Mouse (Mus musculus): ENCODE results near the gene Tmem258. TPM values are rescaled to one million over a fixed set of nuclear protein-coding genes. Genes with fewer than 3 reads are reported as not detected.

Gene Tmem258
- polyA plus RNA-seq, 1 experiment from 2014 or later: 452 TPM

GRCm38 (mm10) chr19:10205051-10205450, 1.2 kb downstream of the Tmem258 start:
- H3K36me3 ChIP-seq (ENCODE audit: control insufficient read depth, insufficient read depth, low read length): peaks cover 24% of the 10 kb centered on the region
- no peak overlapping the region for H3K27ac ChIP-seq (ENCODE audit: low read length)
- peak overlapping the region; percentile 84 for H3K4me2 ChIP-seq (ENCODE audit: low read depth, low read length)
- H3K9me3 ChIP-seq (replicated peaks; ENCODE audit: control insufficient read depth, low read length): no peaks in the 10 kb centered on the region
- peaks cover 13% of the 10 kb centered on the region for H3K4me1 ChIP-seq (ENCODE audit: control insufficient read depth, insufficient read depth, low read length)
- peak overlapping the region; percentile 81; the same call in 1 of the 2 replicates for H3K9ac ChIP-seq (ENCODE audit: low read length)
- ATAC-seq (ENCODE audit: insufficient read depth, low FRiP score): no peak
- no peaks in the 10 kb centered on the region for H3K27me3 ChIP-seq (ENCODE audit: control insufficient read depth, insufficient read depth, low read length)
- 63% methylated on average over 6 of the region's 6 CpGs for WGBS
- H3K4me3 ChIP-seq (replicated peaks; ENCODE audit: low read length): peak overlapping the region; percentile 60

GRCm38 (mm10) chr19:10208851-10209250, 5.0 kb downstream of the Tmem258 start:
- H3K4me2 ChIP-seq (ENCODE audit: low read depth, low read length): no peak overlapping the region
- H3K4me1 ChIP-seq (ENCODE audit: control insufficient read depth, insufficient read depth, low read length): peaks cover 4% of the 10 kb centered on the region; the same call in 1 of the 2 replicates
- WGBS: 79% methylated on average over 3 of the region's 3 CpGs
- no peaks in the 10 kb centered on the region for H3K9me3 ChIP-seq (replicated peaks; ENCODE audit: control insufficient read depth, low read length)
- H3K36me3 ChIP-seq (ENCODE audit: control insufficient read depth, insufficient read depth, low read length): peaks cover 15% of the 10 kb centered on the region
- no peak overlapping the region for H3K4me3 ChIP-seq (replicated peaks; ENCODE audit: low read length)
- no peaks in the 10 kb centered on the region for H3K27me3 ChIP-seq (ENCODE audit: control insufficient read depth, insufficient read depth, low read length)
- no peak overlapping the region for H3K9ac ChIP-seq (ENCODE audit: low read length)
- no peak for ATAC-seq (ENCODE audit: insufficient read depth, low FRiP score)
- H3K27ac ChIP-seq (ENCODE audit: low read length): no peak overlapping the region

GRCm38 (mm10) chr19:10210885-10211284, 7.1 kb downstream of the Tmem258 start:
- Histone ChIP-seq H3K36me3 (ENCODE audit: control insufficient read depth, insufficient read depth, low read length) (peaks cover 15% of the 10 kb centered on the region), H3K4me1 (ENCODE audit: control insufficient read depth, insufficient read depth, low read length) (no peaks in the 10 kb centered on the region), H3K27me3 (ENCODE audit: control insufficient read depth, insufficient read depth, low read length) (no peaks in the 10 kb centered on the region), H3K9me3 (replicated peaks; ENCODE audit: control insufficient read depth, low read length) (no peaks in the 10 kb centered on the region), H3K27ac (ENCODE audit: low read length) (no peak overlapping the region), H3K4me3 (replicated peaks; ENCODE audit: low read length) (no peak overlapping the region), H3K4me2 (ENCODE audit: low read depth, low read length) (no peak overlapping the region), H3K9ac (ENCODE audit: low read length) (no peak overlapping the region)
- WGBS: 83% methylated on average over 4 of the region's 4 CpGs
- no peak for ATAC-seq (ENCODE audit: insufficient read depth, low FRiP score)

GRCm38 (mm10) chr19:10213796-10214471, 10.1 kb downstream of the Tmem258 start:
- Histone ChIP-seq H3K27me3 (ENCODE audit: control insufficient read depth, insufficient read depth, low read length) (no peaks in the 10 kb centered on the region), H3K9ac (ENCODE audit: low read length) (no peak overlapping the region), H3K4me1 (ENCODE audit: control insufficient read depth, insufficient read depth, low read length) (no peaks in the 10 kb centered on the region), H3K4me3 (replicated peaks; ENCODE audit: low read length) (no peak overlapping the region), H3K4me2 (ENCODE audit: low read depth, low read length) (no peak overlapping the region), H3K9me3 (replicated peaks; ENCODE audit: control insufficient read depth, low read length) (no peaks in the 10 kb centered on the region), H3K36me3 (ENCODE audit: control insufficient read depth, insufficient read depth, low read length) (peaks cover 8% of the 10 kb centered on the region; the same call in 1 of the 2 replicates), H3K27ac (ENCODE audit: low read length) (no peak overlapping the region)
- 88% methylated on average over 10 of the region's 10 CpGs for WGBS
- ATAC-seq (ENCODE audit: insufficient read depth, low FRiP score): no peak

- Histone ChIP-seq H3K27me3 (ENCODE audit: control insufficient read depth, insufficient read depth, low read length) (no peaks in the 10 kb centered on the region), H3K4me2 (ENCODE audit: low read depth, low read length) (no peak overlapping the region), H3K36me3 (ENCODE audit: control insufficient read depth, insufficient read depth, low read length) (no peaks in the 10 kb centered on the region), H3K9ac (ENCODE audit: low read length) (no peak overlapping the region), H3K4me1 (ENCODE audit: control insufficient read depth, insufficient read depth, low read length) (no peaks in the 10 kb centered on the region), H3K27ac (ENCODE audit: low read length) (no peak overlapping the region), H3K4me3 (replicated peaks; ENCODE audit: low read length) (no peak overlapping the region), H3K9me3 (replicated peaks; ENCODE audit: control insufficient read depth, low read length) (no peaks in the 10 kb centered on the region)
- 72% methylated on average over 8 of the region's 8 CpGs for WGBS
- no peak for ATAC-seq (ENCODE audit: insufficient read depth, low FRiP score)
These were observed 12.3 kb downstream of the Tmem258 start for GRCm38 (mm10) chr19:10216101-10216500.

- no peak overlapping the region for H3K4me2 ChIP-seq (ENCODE audit: low read depth, low read length)
- no peaks in the 10 kb centered on the region for H3K36me3 ChIP-seq (ENCODE audit: control insufficient read depth, insufficient read depth, low read length)
- no peaks in the 10 kb centered on the region for H3K9me3 ChIP-seq (replicated peaks; ENCODE audit: control insufficient read depth, low read length)
- no peak for ATAC-seq (ENCODE audit: insufficient read depth, low FRiP score)
- 47% methylated on average over 3 of the region's 3 CpGs for WGBS
- no peak overlapping the region for H3K4me3 ChIP-seq (replicated peaks; ENCODE audit: low read length)
- no peak overlapping the region for H3K27ac ChIP-seq (ENCODE audit: low read length)
- no peaks in the 10 kb centered on the region for H3K27me3 ChIP-seq (ENCODE audit: control insufficient read depth, insufficient read depth, low read length)
- H3K9ac ChIP-seq (ENCODE audit: low read length): no peak overlapping the region
- H3K4me1 ChIP-seq (ENCODE audit: control insufficient read depth, insufficient read depth, low read length): peaks cover 15% of the 10 kb centered on the region
These were observed 15.3 kb downstream of the Tmem258 start for GRCm38 (mm10) chr19:10219108-10219507.

- Histone ChIP-seq H3K4me2 (ENCODE audit: low read depth, low read length) (no peak overlapping the region), H3K4me3 (replicated peaks; ENCODE audit: low read length) (no peak overlapping the region), H3K27me3 (ENCODE audit: control insufficient read depth, insufficient read depth, low read length) (no peaks in the 10 kb centered on the region), H3K27ac (ENCODE audit: low read length) (no peak overlapping the region), H3K4me1 (ENCODE audit: control insufficient read depth, insufficient read depth, low read length) (peaks cover 19% of the 10 kb centered on the region), H3K9ac (ENCODE audit: low read length) (no peak overlapping the region), H3K36me3 (ENCODE audit: control insufficient read depth, insufficient read depth, low read length) (no peaks in the 10 kb centered on the region), H3K9me3 (replicated peaks; ENCODE audit: control insufficient read depth, low read length) (no peaks in the 10 kb centered on the region)
- WGBS: 49% methylated on average over 6 of the region's 6 CpGs
- ATAC-seq (ENCODE audit: insufficient read depth, low FRiP score): 0 out of 2 replicates have a peak, but pooled peaks have one; percentile 18
These were observed 15.8 kb downstream of the Tmem258 start for GRCm38 (mm10) chr19:10219593-10219992.

- Histone ChIP-seq H3K27ac (ENCODE audit: low read length) (no peak overlapping the region), H3K4me3 (replicated peaks; ENCODE audit: low read length) (no peak overlapping the region), H3K4me2 (ENCODE audit: low read depth, low read length) (no peak overlapping the region), H3K27me3 (ENCODE audit: control insufficient read depth, insufficient read depth, low read length) (no peaks in the 10 kb centered on the region), H3K9ac (ENCODE audit: low read length) (no peak overlapping the region), H3K36me3 (ENCODE audit: control insufficient read depth, insufficient read depth, low read length) (no peaks in the 10 kb centered on the region), H3K9me3 (replicated peaks; ENCODE audit: control insufficient read depth, low read length) (no peaks in the 10 kb centered on the region), H3K4me1 (ENCODE audit: control insufficient read depth, insufficient read depth, low read length) (peaks cover 29% of the 10 kb centered on the region)
- no peak for ATAC-seq (ENCODE audit: insufficient read depth, low FRiP score)
- WGBS: 39% methylated on average over 4 of the region's 4 CpGs
These were observed 17.8 kb downstream of the Tmem258 start for GRCm38 (mm10) chr19:10221585-10221984.

- Histone ChIP-seq H3K27ac (ENCODE audit: low read length) (peak overlapping the region; percentile 27; the same call in 1 of the 2 replicates), H3K36me3 (ENCODE audit: control insufficient read depth, insufficient read depth, low read length) (no peaks in the 10 kb centered on the region), H3K9me3 (replicated peaks; ENCODE audit: control insufficient read depth, low read length) (no peaks in the 10 kb centered on the region), H3K4me2 (ENCODE audit: low read depth, low read length) (no peak overlapping the region), H3K27me3 (ENCODE audit: control insufficient read depth, insufficient read depth, low read length) (no peaks in the 10 kb centered on the region), H3K4me1 (ENCODE audit: control insufficient read depth, insufficient read depth, low read length) (peaks cover 29% of the 10 kb centered on the region), H3K9ac (ENCODE audit: low read length) (peak overlapping the region; percentile 35; the same call in 1 of the 2 replicates), H3K4me3 (replicated peaks; ENCODE audit: low read length) (no peak overlapping the region)
- ATAC-seq (ENCODE audit: insufficient read depth, low FRiP score): no peak; the same call in 1 of the 2 replicates
- WGBS: 25% methylated on average over 8 of the region's 8 CpGs
These were observed 18.8 kb downstream of the Tmem258 start for GRCm38 (mm10) chr19:10222656-10223055.
